Mouse (Mus musculus) right cerebral cortex, adult 2 months (tissue): ENCODE measurements around the gene Gm9945.

ENCODE experiments used
- DNase-seq, 2 experiments: peaks; one replicate each; pipeline ENCODE4 v3.0.0; 2021 to 2022; ENCODE audit warnings: low spot score in 2 of 2

Gm9945 gene

DNA sequence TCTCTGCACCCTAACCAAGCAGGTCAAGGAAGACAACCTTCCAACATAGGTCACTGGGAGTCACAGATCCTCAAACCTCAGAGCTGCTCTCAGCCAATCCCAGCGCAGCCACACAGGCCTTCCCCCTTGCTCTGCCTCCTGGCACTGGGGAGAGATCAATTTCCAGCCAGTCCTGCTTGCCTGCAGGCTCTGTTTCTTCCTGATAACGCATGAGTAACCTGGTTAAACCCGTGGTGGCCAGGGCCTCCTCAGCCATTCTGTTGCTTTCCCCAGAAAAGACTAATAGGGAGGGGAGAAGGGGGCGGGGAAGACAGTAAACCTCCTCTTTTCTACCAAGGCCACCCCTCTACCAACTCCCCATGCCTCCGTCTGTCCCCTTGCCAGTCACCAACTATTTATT is 18.2 kb upstream of the Gm9945 start:
- no peak for DNase-seq

DNA sequence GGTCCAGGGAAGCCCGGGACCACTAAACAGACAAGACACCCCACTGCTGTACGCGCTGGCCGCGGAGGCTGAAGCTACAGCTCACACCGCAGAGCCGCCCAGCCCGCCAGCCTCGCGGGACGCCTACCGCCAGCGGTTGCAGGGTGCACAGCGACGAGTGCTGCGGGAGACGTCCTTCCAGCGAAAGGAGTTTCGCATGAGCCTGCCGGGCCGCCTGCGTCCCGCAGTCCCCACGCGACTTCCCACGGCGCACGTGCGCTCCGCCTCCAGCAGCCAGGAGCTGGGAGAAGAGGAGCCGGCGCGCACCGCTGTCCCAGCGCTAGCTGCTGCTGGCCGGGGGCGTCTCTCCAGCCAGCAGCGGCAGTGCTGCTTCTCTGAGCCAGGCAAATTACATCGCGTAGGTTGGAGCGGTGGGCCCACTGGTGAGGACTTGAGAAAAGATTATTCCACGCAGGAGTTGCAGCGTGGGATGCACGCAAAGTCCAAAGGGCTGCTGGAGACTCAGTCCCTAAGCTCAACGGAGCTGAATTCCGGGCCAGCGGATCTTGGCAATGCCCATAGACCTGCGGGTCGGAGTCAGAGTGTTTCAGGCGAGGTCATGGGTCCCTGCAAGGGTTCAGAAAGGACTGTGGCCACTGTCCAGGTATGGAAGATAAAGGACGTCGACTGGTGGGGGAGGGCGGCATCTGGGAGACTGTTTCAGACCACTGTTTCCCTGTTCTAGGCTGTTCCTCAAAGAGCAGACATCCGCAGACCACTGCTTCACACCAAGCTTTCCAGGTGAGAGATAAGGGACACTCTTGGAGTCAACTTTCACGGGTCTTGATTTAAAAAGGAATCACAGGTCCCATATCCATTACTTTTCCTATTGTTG is 16.2 kb upstream of the Gm9945 start:
- peak; percentile 67 to 74 for DNase-seq

GRCm38 (mm10) chr11:53466231-53466971 is 13.6 kb upstream of the Gm9945 start:
- DNase-seq = peak; percentile 86 to 87

- DNase-seq = peak; percentile 25 to 53
Observed at GRCm38 (mm10) chr11:53469294-53469967, 10.5 kb upstream of the Gm9945 start.

- peak; percentile 97 to 98 for DNase-seq
Observed at GRCm38 (mm10) chr11:53469968-53470695, 9.8 kb upstream of the Gm9945 start, which contains the start of gene Gm9837. Gene Gm9837 (minus strand): TSS chr11:53470479.

DNA sequence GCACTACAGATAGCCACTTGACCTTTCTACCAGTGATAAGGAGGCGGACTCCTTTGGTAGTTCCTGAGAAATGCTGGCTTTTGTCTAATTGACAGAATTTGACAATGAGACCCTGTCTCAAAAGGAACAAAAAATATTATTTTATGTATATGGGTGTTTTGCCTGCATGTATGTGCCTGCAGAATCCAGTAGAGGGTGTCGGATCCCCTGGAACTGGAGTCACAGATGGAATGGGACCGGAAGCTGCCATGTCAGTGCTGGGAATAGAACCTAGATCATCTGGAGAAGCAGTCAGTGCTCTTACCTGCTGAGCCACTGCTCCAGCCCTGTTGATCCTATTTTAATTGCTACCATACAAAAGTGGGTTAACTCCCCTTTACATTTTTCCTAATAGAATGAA is 7.3 kb upstream of the Gm9945 start:
- DNase-seq = no peak

GRCm38 (mm10) chr11:53475620-53476019 is 4.3 kb upstream of the Gm9945 start:
- no peak for DNase-seq

DNA sequence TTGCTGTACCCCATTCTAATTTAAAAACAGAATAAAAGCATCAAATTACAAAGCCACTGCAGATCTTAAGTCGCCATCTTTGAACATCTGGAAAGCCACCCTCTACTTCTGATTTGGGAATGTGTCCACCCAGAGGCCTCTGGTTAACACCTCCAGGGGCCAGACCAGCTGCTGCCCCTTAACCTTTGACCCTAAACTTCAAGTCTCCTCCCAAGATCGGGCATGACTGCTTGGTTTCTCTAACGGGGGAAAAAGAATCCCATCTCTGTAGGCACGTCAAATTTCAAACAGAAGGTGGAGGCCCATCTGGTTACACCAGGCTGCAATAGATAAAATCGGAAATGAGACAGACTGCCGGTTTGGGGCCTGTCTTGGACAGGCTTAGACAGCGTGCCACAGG is 2.1 kb upstream of the Gm9945 start:
- no peak for DNase-seq

- peak; percentile 37 to 53 for DNase-seq
Observed at GRCm38 (mm10) chr11:53478383-53479170, 1.4 kb upstream of the Gm9945 start.

DNA sequence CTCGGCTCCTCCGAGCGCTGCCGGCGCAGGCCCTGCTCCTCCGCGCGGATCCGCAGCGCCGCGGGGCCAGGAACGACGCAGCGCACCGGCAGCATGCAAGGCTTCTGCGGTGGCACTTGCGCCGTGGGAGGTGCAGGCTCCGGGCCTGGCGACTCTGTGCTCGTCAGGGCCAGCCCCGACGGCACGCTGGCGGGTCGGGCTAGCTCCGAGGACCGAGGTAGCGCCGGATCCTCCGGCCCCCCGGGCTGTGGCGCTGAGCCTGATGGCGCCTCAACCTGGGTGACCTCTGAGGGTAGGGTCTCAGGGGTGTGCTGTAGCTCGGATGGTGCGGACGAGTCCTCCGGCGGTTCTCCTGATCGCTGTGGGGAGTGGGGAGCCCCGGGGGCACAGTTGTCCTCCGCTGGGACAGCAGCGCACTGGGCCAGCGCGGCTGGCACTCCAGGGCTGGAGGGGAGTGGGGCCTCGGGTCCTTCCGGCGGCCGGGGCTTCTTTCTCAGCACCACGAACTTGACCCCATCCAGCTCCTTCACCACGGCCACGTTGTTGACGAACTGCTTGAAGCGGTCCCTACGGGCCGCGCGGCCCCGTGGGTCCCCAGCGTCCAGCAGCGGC is 689 bp upstream of the Gm9945 start:
- DNase-seq = peak; percentile 41 to 57

- DNase-seq = no peak
Observed at GRCm38 (mm10) chr11:53481088-53481730, 1.2 kb downstream of the Gm9945 start.

- no peak for DNase-seq
Observed at GRCm38 (mm10) chr11:53483159-53483891, 3.4 kb downstream of the Gm9945 start.

GRCm38 (mm10) chr11:53485719-53486118 is 5.8 kb downstream of the Gm9945 start:
- DNase-seq = no peak

DNA sequence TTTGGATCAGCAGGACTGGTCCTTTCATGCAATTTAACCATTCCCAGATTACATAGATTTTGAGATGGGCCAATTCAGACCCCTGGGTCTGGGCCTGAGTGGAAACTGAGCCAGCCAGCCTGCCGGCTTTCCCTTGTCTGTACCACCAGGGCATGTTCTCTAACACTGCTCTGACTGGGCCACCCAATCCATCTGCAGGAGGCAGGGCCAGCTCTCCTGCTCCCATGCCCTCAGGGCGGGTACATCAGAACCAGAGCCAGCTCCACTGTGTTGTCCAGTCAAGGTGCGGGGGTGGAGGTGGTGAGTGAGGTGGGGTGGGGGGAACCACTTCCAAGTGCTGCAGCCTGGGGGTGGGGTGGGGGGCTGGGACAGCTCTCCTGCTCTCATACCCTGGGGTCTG is 6.4 kb downstream of the Gm9945 start:
- DNase-seq = no peak

GRCm38 (mm10) chr11:53486822-53487594 is 7.0 kb downstream of the Gm9945 start:
- peak in 1 of 2 experiments; percentile 48 for DNase-seq

DNA sequence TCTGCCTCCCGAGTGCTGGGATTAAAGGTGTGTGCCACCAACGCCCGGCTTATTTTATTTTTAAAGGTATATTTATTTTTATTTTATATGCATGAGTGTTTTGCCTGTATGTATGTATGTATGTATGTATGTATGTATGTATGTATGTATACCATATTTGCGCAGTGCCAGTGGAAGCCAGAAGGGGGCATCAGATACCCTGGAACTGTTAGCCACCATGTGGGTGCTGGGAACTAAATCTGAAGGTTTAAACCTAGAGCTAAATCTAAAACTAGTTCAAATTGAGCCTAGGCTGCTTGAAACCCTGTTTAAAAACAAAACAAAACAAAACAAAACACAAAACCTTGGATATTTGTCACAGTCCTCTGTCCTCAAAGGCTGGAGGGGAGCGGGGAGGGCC is 9.0 kb downstream of the Gm9945 start:
- DNase-seq = no peak

GRCm38 (mm10) chr11:53489421-53489820 is 9.5 kb downstream of the Gm9945 start:
- DNase-seq = no peak

DNA sequence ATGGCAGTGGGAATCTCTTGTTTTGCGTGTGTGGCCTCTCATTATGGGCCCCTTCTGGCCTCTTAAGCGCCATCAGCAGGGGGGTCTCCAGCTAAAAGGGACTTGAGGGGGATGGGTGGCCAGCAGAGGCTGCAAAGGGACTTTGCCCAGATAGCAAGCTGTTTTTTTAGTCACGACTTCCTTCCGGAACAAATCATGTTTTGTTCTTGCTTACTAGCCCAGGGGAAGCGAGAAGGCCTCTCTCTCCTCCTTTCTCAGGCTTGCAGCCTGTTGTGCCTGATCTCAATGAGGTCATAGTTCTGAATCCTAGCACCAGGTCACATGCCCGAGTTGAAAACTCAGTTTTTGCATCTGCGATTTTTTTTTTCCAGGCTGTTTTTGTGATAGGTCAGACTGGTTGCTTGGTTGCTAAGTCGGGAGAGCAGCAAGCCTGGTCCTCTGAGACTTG is 12.0 kb downstream of the Gm9945 start:
- no peak for DNase-seq
